In the genomic region with DNA sequence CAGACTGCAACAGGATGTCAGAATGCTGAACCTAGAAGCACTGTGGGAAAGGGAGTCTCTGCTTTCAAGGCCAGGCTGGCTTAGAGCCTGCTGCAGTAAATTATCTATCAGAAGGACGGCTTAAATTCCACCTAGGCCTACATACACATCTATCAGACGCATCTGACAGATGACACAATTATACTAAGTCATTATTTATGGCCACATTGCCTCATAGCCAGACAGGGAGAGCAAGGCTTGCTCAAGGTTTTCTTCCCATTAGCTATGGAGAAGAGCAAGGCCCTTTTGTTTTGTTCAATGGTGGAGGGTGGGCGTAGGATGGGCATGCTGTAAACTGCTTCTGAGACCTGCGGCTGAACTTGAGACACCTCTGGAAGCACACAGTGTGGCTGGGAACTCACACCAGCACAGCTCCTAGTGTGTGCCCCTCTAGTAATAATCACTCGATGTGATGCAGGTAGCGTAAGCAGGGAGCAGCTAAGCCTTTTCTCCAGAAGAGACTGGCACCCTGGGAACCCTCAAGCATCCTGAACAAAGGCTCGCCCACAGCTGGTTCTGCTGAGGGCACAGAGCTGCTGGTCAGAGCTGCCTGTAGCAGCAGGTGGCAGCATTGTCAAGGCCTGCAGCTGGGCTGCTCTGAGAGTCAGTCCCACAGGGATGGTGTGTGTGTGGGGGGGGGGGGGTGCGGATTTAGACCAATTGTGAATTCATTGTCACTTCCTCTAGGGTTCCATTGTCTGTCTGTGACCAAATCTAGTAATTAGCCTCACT, we compare ENCODE assay signal across 9 mouse cellular contexts.
DNase-seq lines count a peak whose midpoint lies in the region; ATAC-seq lines count a peak whose summit lies in the region.
"Had no signal": no experiment of that assay in that cellular context is flagged by ENCODE, and none has a peak within 500 bp of the region (broad histone marks: within the 10 kb centered on the region; RNA-seq: fewer than 3 reads in every experiment).

No protein-coding gene starts in this region.

- peaks cover 5% of the 10 kb centered on the region; the same call in 1 of the 2 replicates for H3K4me1 ChIP-seq in forebrain, embryonic 13.5 days
- no peaks in the 10 kb centered on the region for H3K4me1 ChIP-seq in neural tube, embryonic 14.5 days (ENCODE audit: control insufficient read depth, insufficient read depth, low read length)

- no peaks in the 10 kb centered on the region for H3K9me3 ChIP-seq in forebrain, embryonic 13.5 days (replicated peaks)
- H3K9me3 ChIP-seq in neural tube, embryonic 14.5 days (ENCODE audit: control insufficient read depth, low read length), result no peaks in the 10 kb centered on the region

- DNase-seq in left cerebral cortex, postnatal 4 days, result peak; percentile 24
- DNase-seq in left cerebral cortex, postnatal 36 days (ENCODE audit: low spot score in 2 of 2), result no peak
- DNase-seq in adrenal gland, adult 8-10 months, result peak; percentile 69
- DNase-seq in kidney, postnatal 25 days, result peak; percentile 49 to 71
- DNase-seq in spleen, postnatal 10 days (ENCODE audit: low spot score in 2 of 2), result no peak
- no peak for DNase-seq in spleen, adult 18-20 months

- no peaks in the 10 kb centered on the region for H3K36me3 ChIP-seq in forebrain, embryonic 13.5 days (ENCODE audit: poor library complexity, severe bottlenecking)
- no peaks in the 10 kb centered on the region for H3K36me3 ChIP-seq in neural tube, embryonic 14.5 days (ENCODE audit: control insufficient read depth, insufficient read depth, low read length)

- no peak overlapping the region for H3K4me2 ChIP-seq in forebrain, embryonic 13.5 days
- no peak overlapping the region for H3K4me2 ChIP-seq in neural tube, embryonic 14.5 days (ENCODE audit: low read depth, low read length)

- ATAC-seq in forebrain, embryonic 13.5 days, result peak; percentile 73
- peak; percentile 85 for ATAC-seq in neural tube, embryonic 14.5 days (ENCODE audit: low read depth)

- no peak overlapping the region for H3K9ac ChIP-seq in forebrain, embryonic 13.5 days
- H3K9ac ChIP-seq in neural tube, embryonic 14.5 days (replicated peaks; ENCODE audit: low read depth, low read length), result peak overlapping the region; percentile 25; the same call in 1 of the 2 replicates

- 0 out of 2 replicates have a peak, but pooled peaks cover 4% of the 10 kb centered on the region for H3K27me3 ChIP-seq in forebrain, embryonic 13.5 days
- no peaks in the 10 kb centered on the region for H3K27me3 ChIP-seq in neural tube, embryonic 14.5 days (ENCODE audit: control insufficient read depth, insufficient read depth, low read length)

- 30% methylated on average over 8 of the region's 8 CpGs for WGBS in forebrain, embryonic 13.5 days
- WGBS in neural tube, embryonic 14.5 days, result 25% methylated on average over 8 of the region's 8 CpGs

- H3K4me3 ChIP-seq in forebrain, embryonic 13.5 days, result no peak overlapping the region
- H3K4me3 ChIP-seq in neural tube, embryonic 14.5 days (ENCODE audit: low read depth, low read length), result no peak overlapping the region

- no peak overlapping the region for H3K27ac ChIP-seq in forebrain, embryonic 13.5 days
- H3K27ac ChIP-seq in neural tube, embryonic 14.5 days (ENCODE audit: low read depth, low read length), result no peak overlapping the region
- H3K27ac ChIP-seq: macrophage had no signal

- intact Hi-C loops in left cerebral cortex, postnatal 4 days (cut with DNase I), result no loop called here
- intact Hi-C loops in left cerebral cortex, postnatal 36 days (cut with DNase I), result loop anchor here (10.0 kb wide), 1 partner anchor 206 kb away; no protein-coding TSS in a partner anchor

Comparison
In these comparisons a context has a peak if more than half of its experiments do, and no peak if none do; other contexts are left out.
1. DNase-seq: peak in left cerebral cortex, postnatal 4 days (single experiment), adrenal gland, adult 8-10 months (single experiment) and kidney, postnatal 25 days (2 of 2); none in left cerebral cortex, postnatal 36 days (0 of 2), spleen, postnatal 10 days (0 of 2) and spleen, adult 18-20 months (0 of 2).